Mouse (Mus musculus) embryonic fibroblast, embryonic 13.5 days (primary cell): Measurements from ENCODE around the gene Fxr2. TPM values are rescaled to one million over a fixed set of nuclear protein-coding genes. Genes with fewer than 3 reads are reported as not detected.

Source experiments
- H3K27ac ChIP-seq: 2 replicates; pipeline ENCODE4 v1.5.1; 2012; ENCODE audit warnings: low read length, control low read depth, inconsistent platforms; ENCODE audit not compliant: insufficient read depth
- H3K4me1 ChIP-seq: 2 replicates; pipeline ENCODE4 v1.6.1; 2011; ENCODE audit warnings: low read length; ENCODE audit not compliant: control insufficient read depth, insufficient read depth
- H3K4me3 ChIP-seq: 2 replicates; pipeline ENCODE4 v1.5.1; 2011; ENCODE audit warnings: mild to moderate bottlenecking, control low read depth, low read length; ENCODE audit not compliant: insufficient read depth
- CTCF ChIP-seq: IDR thresholded peaks from 2 replicates; pipeline ENCODE4 v1.5.1; 2011; ENCODE audit warnings: mild to moderate bottlenecking, control low read depth, low read length, moderate library complexity, borderline replicate concordance; ENCODE audit not compliant: insufficient read depth
- POLR2A ChIP-seq: IDR thresholded peaks from 2 replicates; pipeline ENCODE4 v1.6.1; 2011; ENCODE audit warnings: low read depth, mild to moderate bottlenecking, control low read depth, low read length, moderate library complexity
- polyA plus RNA-seq: library from polyadenylated mRNA; stranded (reverse); fragments of >200 nt; gene quantifications from 2 replicates; pipeline ENCODE4 v1.2.4, GENCODE M21; 2011; ENCODE audit warnings: low read depth; ENCODE audit not compliant: missing spikeins, insufficient read length

The Fxr2 gene
- polyA plus RNA-seq, 1 experiment: 71.7 TPM

DNA sequence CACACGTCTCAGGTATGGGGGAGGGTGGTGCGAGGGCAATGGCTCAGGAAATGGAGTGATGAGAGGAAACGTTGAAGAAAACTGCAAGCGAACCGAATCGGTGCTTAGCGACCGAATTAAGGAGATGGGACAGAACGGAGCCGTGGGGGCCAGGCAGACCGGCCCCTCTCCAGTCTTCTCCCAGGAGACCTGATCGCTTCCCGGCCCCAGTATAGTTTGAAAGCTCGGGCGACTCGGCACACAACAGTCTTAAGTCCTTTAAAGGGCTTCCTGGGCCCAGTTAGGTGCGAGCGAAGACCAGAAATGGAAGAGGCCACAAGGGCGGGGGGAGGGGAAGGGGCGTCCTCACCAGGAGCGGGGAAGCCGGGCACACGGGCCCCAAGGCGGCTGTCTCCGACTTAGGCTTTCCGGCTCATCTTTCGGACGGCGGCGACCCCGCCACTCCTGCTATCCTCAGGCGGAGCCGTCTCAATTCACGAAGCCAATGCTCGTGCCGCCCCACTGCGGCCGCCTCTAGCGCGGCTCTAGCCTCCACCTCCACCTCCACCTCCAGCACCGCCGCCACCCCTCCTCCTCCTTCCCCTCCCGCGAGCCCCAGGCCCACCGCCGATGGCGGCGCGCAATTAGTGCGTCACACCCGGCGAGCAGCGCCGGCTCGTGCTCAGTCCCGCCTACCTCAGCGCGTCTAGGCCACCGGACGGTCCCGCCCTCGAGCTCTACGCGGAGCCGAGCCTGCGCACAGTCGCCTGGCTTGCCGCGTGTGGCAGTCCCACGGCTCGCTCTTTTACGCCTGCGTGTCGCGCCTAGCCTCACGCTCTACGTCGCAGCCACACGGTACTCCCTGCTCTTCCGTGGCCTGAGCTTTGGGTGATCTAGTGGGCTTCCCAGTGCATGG, 48.8 kb downstream of the Fxr2 start, which contains the start of gene Senp3:
Gene Senp3, minus strand, starts transcription at position 771 of the 895 bp plus-strand sequence.
- Histone ChIP-seq H3K27ac (peak within 1 kb of the TSS; percentile 95), H3K4me3 (peak within 1 kb of the TSS; percentile 96), H3K4me1 (peaks cover 9% of the 10 kb centered on the region)
- TF ChIP-seq POLR2A (peak; percentile 95), CTCF (no peak)

GRCm38 (mm10) chr11:69682209-69682839, 49.5 kb downstream of the Fxr2 start:
- H3K27ac ChIP-seq: peak overlapping the region; percentile 85
- peaks cover 10% of the 10 kb centered on the region for H3K4me1 ChIP-seq
- TF ChIP-seq POLR2A: 0 out of 2 replicates have a peak, but pooled peaks have one; percentile 18
- no peak for TF ChIP-seq CTCF
- peak overlapping the region; percentile 54 for H3K4me3 ChIP-seq

DNA sequence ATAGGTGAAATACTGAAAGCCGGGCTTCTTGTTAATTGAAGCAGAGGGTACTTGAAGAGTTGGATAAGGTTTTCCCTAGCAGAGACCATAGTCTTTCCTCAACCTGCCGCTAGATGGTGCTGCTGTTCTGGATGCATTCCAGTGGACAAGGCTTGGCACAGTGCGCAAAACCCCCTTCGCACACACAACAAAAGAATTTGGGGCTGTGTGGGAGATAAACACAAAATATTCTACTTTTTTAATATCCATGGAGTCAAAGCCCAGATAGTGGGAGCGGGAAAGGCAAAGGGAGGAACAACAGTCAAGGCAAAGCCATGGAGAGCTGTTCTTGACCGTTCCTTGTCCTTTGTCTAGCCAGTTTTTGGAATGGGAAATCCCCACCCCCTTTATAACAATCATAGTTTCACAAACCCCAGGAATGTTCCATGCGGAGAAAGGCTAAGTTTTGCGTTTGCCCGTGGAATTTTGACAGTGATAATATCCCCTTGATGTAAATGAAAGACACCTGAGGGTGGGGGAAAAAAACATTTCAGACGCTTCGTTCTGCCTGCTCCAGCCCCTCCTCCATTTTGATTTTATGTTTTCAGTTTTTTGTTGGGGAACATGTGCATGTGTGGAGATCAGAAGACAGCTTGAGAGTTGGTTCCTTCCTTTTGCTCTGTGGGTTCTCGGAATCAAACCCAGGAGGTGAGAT, 50.2 kb downstream of the Fxr2 start:
- peaks cover 10% of the 10 kb centered on the region for H3K4me1 ChIP-seq
- peak; percentile 29; the same call in 1 of the 2 replicates for TF ChIP-seq POLR2A
- peak; percentile 93 for TF ChIP-seq CTCF
- peak overlapping the region; percentile 95 for H3K27ac ChIP-seq
- H3K4me3 ChIP-seq: no peak overlapping the region; the same call in 1 of the 2 replicates

GRCm38 (mm10) chr11:69683576-69683975, 50.8 kb downstream of the Fxr2 start:
- H3K4me3 ChIP-seq: no peak overlapping the region
- H3K4me1 ChIP-seq: peaks cover 10% of the 10 kb centered on the region
- no peak for TF ChIP-seq POLR2A
- TF ChIP-seq CTCF: no peak
- H3K27ac ChIP-seq: peak overlapping the region; percentile 95

DNA sequence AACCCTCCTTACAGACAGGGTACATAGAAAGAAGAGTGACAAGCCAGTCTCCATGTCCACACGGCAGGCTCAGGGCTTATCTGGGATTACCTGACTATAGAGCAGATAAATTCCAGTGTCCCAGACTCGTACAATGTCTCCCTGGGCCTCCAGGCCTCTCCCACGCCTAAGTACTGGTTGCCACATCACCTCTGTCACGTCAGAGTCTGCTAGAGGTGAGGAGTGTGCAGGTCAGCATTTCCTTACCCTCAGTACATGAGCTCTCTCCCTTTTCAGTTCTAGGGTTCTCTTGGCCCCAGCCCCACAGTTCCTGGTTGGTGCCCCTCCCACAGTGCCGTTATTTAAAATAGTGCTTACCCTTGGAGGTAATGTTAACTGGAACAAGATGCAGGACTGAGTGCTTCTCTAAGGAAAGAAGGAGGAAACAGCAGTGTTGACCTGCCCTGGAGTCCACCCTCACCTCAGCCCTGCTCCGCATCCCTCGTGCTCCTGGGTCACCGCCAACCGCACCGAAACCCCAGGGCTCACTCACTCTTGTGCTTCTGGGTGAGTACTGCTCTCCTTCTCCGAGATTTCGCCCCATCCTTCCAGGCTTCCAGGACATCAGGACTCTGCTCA, 51.4 kb downstream of the Fxr2 start:
- H3K4me1 ChIP-seq: peaks cover 10% of the 10 kb centered on the region
- H3K27ac ChIP-seq: no peak overlapping the region
- TF ChIP-seq CTCF (no peak), POLR2A (no peak)
- no peak overlapping the region for H3K4me3 ChIP-seq

DNA sequence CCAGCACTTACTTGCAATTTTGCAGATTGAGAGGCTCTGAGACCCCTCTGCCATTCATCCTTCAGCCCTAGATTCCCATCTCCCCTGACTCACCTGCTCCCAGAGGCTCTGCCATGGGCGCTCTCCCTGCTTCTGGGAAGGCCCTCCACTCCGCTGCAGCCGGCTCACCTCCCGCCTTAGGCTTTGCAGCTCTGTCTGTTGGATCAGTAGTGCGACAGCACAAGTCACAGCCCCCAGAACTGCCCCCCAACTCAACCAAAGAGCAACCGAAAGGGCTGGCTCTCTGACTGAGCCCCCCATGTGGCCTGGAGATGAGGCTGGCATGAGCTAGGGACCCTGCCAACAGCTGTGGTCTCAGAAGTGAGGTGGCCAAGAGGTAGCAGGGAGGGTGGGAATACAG, 52.1 kb downstream of the Fxr2 start:
- Histone ChIP-seq H3K27ac (no peak overlapping the region), H3K4me1 (peaks cover 10% of the 10 kb centered on the region)

GRCm38 (mm10) chr11:69685526-69686148, 52.8 kb downstream of the Fxr2 start, which contains the start of gene Tnfsf13:
Gene Tnfsf13 (minus strand): TSS chr11:69685784.
- no peak within 1 kb of the TSS for H3K4me3 ChIP-seq
- H3K27ac ChIP-seq: peak within 1 kb of the TSS; percentile 2; the same call in 1 of the 2 replicates
- TF ChIP-seq CTCF (no peak), POLR2A (no peak)
- peaks cover 10% of the 10 kb centered on the region for H3K4me1 ChIP-seq

More for the DNA sequence above, 52.1 kb downstream of the Fxr2 start:
- H3K4me3 ChIP-seq: no peak overlapping the region
- TF ChIP-seq CTCF (no peak), POLR2A (no peak)

- TF ChIP-seq CTCF (no peak), POLR2A (no peak)
- H3K27ac ChIP-seq: no peak overlapping the region
- H3K4me3 ChIP-seq: no peak overlapping the region
- H3K4me1 ChIP-seq: peaks cover 10% of the 10 kb centered on the region
These were observed 53.6 kb downstream of the Fxr2 start for GRCm38 (mm10) chr11:69686377-69686776.
